Mouse (Mus musculus) naive thymus-derived CD4-positive, alpha-beta T cell, adult 2 months (primary cell): ENCODE measurements around the gene Ptpn4.

ENCODE experiments used
- DNase-seq: peaks from one replicate; pipeline ENCODE4 v3.0.0-alpha.2; 2011; ENCODE audit warnings: low read depth

Ptpn4 gene

GRCm38 (mm10) chr1:119837035-119837751 is at the start of gene Ptpn4:
TSS of gene Ptpn4 (minus strand) at chr1:119837613.
- DNase-seq, result peak; percentile 98

DNA sequence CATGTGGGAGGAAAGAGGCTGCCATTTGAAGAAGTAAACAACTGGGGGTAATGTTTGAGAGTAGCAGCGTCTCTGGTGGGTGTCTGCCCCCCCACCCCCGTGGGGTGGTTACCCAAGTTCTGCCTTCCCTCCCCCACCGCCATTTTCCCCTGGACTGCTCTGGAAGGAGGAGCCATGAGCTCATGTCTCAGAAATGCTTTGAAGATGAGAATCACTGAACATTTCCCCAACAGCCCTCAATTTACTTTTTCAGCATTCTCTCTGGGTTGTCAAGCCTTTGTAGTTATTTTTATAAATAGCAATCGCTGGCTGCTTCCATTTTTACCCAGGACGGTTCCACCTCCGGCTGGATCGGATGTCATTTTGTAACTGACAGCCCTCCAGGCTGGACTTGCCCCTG is 48.9 kb upstream of the Ptpn4 start:
- DNase-seq, result no peak

GRCm38 (mm10) chr1:119884272-119884671 is 46.9 kb upstream of the Ptpn4 start:
- DNase-seq, result no peak

- DNase-seq, result no peak
Observed at GRCm38 (mm10) chr1:119878909-119879308, 41.5 kb upstream of the Ptpn4 start.

GRCm38 (mm10) chr1:119877469-119877868 is 40.1 kb upstream of the Ptpn4 start:
- no peak for DNase-seq

GRCm38 (mm10) chr1:119868395-119869161 is 31.2 kb upstream of the Ptpn4 start:
- no peak for DNase-seq

DNA sequence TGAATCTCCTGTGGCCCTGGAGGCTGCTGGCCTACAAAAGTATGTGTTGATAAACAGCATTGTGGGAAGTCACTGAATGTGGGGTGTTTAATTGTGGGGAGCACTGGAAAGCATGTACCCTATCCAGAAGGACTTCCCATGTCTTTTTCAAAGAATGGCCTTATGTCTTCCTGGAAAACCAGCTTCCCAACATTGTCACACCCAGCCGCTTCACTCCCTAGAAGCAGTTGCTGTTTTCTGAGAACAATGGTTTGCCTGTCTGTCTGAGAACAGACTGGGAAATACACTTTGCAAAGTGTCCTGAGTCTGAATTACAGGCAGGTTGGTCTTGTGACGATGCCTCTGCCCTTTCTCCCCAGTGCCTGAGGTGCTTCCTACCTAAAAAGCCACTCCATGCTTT is 29.9 kb upstream of the Ptpn4 start:
- DNase-seq, result no peak

- no peak for DNase-seq
Observed at GRCm38 (mm10) chr1:119865311-119865710, 27.9 kb upstream of the Ptpn4 start.

GRCm38 (mm10) chr1:119863507-119864296 is 26.3 kb upstream of the Ptpn4 start:
- DNase-seq, result no peak

- no peak for DNase-seq
Observed at GRCm38 (mm10) chr1:119859566-119859965, 22.2 kb upstream of the Ptpn4 start.

DNA sequence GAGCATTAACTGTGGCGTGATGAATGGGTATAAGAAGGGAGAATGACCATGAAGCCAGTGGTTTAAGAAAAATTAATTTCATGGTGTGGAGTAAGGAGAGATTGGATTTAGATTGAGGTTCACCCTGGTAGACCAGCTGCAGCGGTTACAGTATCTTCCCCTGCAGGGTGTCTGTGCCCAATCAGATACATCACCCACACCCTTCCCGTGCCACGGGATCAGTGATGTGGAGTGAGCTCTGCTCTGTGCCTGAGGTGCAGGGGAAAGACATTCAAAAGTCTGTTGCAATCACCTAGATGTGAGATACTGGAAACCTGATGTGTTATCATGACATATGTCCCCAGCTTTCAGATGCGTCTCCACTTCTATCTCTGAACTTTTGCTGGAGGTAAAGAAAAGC is 15.6 kb upstream of the Ptpn4 start:
- DNase-seq, result no peak

- DNase-seq, result no peak
Observed at GRCm38 (mm10) chr1:119852339-119852738, 14.9 kb upstream of the Ptpn4 start.

- DNase-seq, result no peak
Observed at GRCm38 (mm10) chr1:119849146-119849935, 11.9 kb upstream of the Ptpn4 start.

DNA sequence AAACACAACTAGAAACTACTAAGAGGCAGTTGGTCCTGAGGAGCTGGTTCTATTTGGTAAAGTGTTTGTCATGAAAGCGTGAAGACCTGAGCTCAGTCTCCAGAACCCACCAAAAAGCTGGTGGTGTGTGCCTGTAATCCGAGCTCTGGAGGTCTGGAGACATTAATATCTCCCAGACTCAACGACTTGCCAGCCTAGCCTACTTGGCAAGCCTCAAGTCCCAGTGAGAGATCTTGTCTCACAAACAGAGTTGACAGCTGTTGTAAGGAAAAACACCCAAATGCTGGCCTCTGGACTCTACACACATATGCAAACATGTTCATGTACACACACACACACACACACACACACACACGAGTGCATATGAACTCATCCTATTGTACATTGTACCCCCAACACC is 7.9 kb upstream of the Ptpn4 start:
- no peak for DNase-seq

DNA sequence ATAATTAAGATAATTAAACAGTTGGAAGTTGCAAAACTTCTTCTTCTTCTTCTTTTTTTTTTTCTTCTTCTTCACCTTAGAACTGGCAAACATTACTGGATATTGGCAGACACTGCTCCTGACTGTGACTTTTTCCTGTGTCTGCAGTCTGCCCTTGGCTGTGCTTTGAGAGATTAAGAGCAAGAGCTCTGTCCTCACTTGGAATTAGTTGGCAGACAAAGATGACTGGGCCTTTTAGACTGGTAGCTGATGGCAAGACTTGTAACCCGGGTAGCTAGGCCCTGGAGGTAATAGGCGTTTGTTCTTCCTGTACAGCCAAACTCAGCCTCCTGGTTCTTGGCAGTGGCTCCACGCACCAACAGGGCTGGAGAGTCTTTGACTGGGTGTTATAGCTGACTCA is 5.7 kb upstream of the Ptpn4 start:
- DNase-seq, result no peak

- no peak for DNase-seq
Observed at GRCm38 (mm10) chr1:119838241-119838640, 828 bp upstream of the Ptpn4 start.

DNA sequence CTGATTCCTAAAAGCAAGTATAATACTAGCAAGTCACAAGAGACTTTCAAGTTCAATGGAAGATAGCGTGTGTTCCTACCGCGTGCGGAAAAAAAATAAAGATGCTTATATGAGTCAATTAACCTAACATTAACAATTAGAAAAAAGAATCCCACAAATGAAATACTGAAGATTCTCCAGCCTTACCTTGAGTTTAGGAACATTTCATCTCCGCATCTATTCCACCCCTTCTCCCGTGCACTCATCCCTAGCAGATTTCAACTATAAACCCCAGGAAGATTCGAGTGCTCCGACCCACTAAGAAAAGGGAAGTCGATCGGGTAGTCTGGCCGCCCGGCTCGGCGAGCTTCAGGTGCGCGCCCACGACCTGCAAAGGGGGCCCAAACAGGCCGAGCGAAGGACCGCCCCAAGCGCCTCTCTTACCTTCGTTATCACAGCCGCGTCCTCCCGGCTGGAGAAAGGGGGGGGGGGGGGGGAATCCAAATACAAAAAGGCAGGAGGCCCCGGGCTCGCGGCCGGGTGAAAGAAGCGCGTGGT is 866 bp downstream of the Ptpn4 start:
- peak; percentile 61 for DNase-seq

- peak; percentile 56 for DNase-seq
Observed at GRCm38 (mm10) chr1:119835726-119836478, 1.5 kb downstream of the Ptpn4 start.

DNA sequence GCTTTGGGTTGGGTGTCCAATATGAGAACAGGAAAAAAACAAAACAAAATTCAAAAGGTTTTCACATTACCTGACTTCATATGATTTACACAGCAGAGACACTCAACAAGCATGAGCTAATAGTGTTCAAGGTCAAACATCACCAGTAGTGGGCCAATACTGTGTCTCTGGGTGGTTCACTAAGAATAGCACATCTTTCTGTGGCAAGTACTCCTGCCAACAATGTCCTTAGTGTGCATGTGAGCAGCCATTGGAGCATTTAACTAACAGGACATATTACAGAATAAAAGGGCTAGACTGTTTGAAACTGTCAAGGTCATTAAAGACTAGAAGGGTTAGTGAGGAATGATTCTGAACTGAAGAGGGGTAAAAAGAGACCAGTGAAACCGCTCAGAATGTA is 9.3 kb downstream of the Ptpn4 start:
- no peak for DNase-seq

- DNase-seq, result peak; percentile 67
Observed at GRCm38 (mm10) chr1:119818704-119819103, 18.7 kb downstream of the Ptpn4 start.

DNA sequence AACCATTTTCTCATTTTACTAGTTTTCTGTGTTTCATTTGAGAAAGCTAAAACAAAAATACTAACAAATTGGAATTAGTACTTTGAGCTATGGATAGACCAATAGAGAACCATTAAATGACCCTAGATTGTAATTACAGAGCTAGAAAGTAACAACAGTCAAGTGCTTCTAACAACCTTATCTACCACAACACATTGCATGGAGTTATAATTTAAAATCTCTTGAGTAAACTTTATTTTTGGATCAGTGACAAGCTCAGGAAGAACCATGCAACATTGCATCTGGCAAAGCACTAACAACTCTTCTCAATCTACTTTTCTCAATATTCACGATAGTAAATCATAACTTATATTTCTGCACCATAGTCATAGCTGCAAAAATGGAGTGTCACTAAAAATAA is 29.7 kb downstream of the Ptpn4 start:
- no peak for DNase-seq
